Mouse (Mus musculus) heart, postnatal 25 days (tissue): ENCODE measurements around the gene Meioc. TPM values are rescaled to one million over a fixed set of nuclear protein-coding genes. Genes with fewer than 3 reads are reported as not detected.
"Not testable (repeated sequence)": the region's sequence is repeated elsewhere in the genome, so short reads cannot be mapped to it uniquely, and the experiment has no call there.

ENCODE experiments used
- DNase-seq: peaks from one replicate; pipeline ENCODE4 v3.0.0; 2022; ENCODE audit warnings: low spot score
- intact Hi-C: fragments of 180-260 bp; cut with DNase I; formaldehyde crosslinking; loops from one replicate; pipeline ENCODE4 v1.15.1; 2025
- microRNA-seq: library from miRNA; unstranded; fragments of <30 nt; microRNA quantifications from one replicate; pipeline ENCODE4 v1.2.0, GENCODE M21; 2022
- total RNA-seq, 2 experiments: library from RNA; stranded (reverse); gene quantifications; 2 replicates each; pipeline ENCODE4 v1.2.3; 2021

Gene Meioc
- total RNA-seq, 2 experiments from 2014 or later: not detected

GRCm38 (mm10) chr11:102665151-102665550, 1.6 kb downstream of the Meioc start:
- intact Hi-C loops: no loop called here

GRCm38 (mm10) chr11:102665637-102666435, 2.3 kb downstream of the Meioc start:
- intact Hi-C loops: no loop called here
- no peak for DNase-seq

More at GRCm38 (mm10) chr11:102665151-102665550, 1.6 kb downstream of the Meioc start:
- no peak for DNase-seq

- DNase-seq: no peak
- intact Hi-C loops: no loop called here
Measured at GRCm38 (mm10) chr11:102690162-102690561, 26.6 kb downstream of the Meioc start.

- intact Hi-C loops: no loop called here
- DNase-seq: no peak
Measured at GRCm38 (mm10) chr11:102695289-102695688, 31.8 kb downstream of the Meioc start.

GRCm38 (mm10) chr11:102697338-102698017, 34.0 kb downstream of the Meioc start, which contains the start of gene Ccdc43:
TSS of gene Ccdc43 (minus strand) at chr11:102697782.
- DNase-seq: peak; percentile 74
- intact Hi-C loops: no loop called here

- no peak for DNase-seq
- intact Hi-C loops: no loop called here
Measured at GRCm38 (mm10) chr11:102698018-102698476, 34.5 kb downstream of the Meioc start.

GRCm38 (mm10) chr11:102702206-102702605, 38.7 kb downstream of the Meioc start:
- DNase-seq, intact Hi-C loops: not testable (repeated sequence)

- DNase-seq: no peak
- intact Hi-C loops: no loop called here
Measured at GRCm38 (mm10) chr11:102712411-102712810, 48.9 kb downstream of the Meioc start.

GRCm38 (mm10) chr11:102714578-102714977, 51.1 kb downstream of the Meioc start:
- intact Hi-C loops: not testable (repeated sequence)

GRCm38 (mm10) chr11:102716135-102716534, 52.6 kb downstream of the Meioc start:
- no peak for DNase-seq
- intact Hi-C loops: no loop called here

More at GRCm38 (mm10) chr11:102714578-102714977, 51.1 kb downstream of the Meioc start:
- not testable (repeated sequence) for DNase-seq

GRCm38 (mm10) chr11:102725574-102725973, 62.1 kb downstream of the Meioc start:
- intact Hi-C loops: no loop called here
- DNase-seq: no peak

- peak; percentile 26 for DNase-seq
- intact Hi-C loops: no loop called here
Measured at GRCm38 (mm10) chr11:102728614-102729013, 65.1 kb downstream of the Meioc start.

GRCm38 (mm10) chr11:102729835-102730234, 66.3 kb downstream of the Meioc start:
- intact Hi-C loops: no loop called here
- DNase-seq: no peak

GRCm38 (mm10) chr11:102731366-102731765, 67.8 kb downstream of the Meioc start:
- no peak for DNase-seq
- intact Hi-C loops: no loop called here

Small RNA genes within 50 kb of the gene (microRNA-seq; reads per million reads assigned to microRNA genes)
- not detected for gene Gm22920

Other genes with a start within 250 kb of the Meioc start
- gene Grn, start 233.4 kb upstream of the Meioc start, total RNA-seq: 100 to 1,000 TPM; 101 to 104 TPM
- 1 to 10 TPM; 5.8 to 6.5 TPM for gene Fam171a2, start 216.0 kb upstream of the Meioc start, total RNA-seq
- 1 to 10 TPM; 3.5 to 4.5 TPM for gene Itga2b, start 193.6 kb upstream of the Meioc start, total RNA-seq
- gene Gpatch8, start 107.3 kb upstream of the Meioc start, total RNA-seq: 10 to 100 TPM; 19.3 to 23.2 TPM
- gene Gm11627, start 84.3 kb upstream of the Meioc start, total RNA-seq: 1 to 10 TPM; 2.2 TPM
- 1 to 10 TPM; 4.7 to 5.0 TPM for gene Fzd2, start 59.3 kb upstream of the Meioc start, total RNA-seq
- 10 to 100 TPM; 21.2 to 22.8 TPM for gene Ccdc43, start 34.1 kb downstream of the Meioc start, total RNA-seq
- gene Adam11, start 97.7 kb downstream of the Meioc start, total RNA-seq: 1 to 10 TPM; 3.8 to 4.1 TPM
- 10 to 100 TPM; 27.4 to 29.2 TPM for gene Gjc1, start 156.0 kb downstream of the Meioc start, total RNA-seq
- 10 to 100 TPM; 11.6 to 17.6 TPM for gene Higd1b, start 172.1 kb downstream of the Meioc start, total RNA-seq
- gene Eftud2, start 217.3 kb downstream of the Meioc start, total RNA-seq: 10 to 100 TPM; 34.6 to 36.1 TPM
- not detected for gene Ccdc103, start 217.5 kb downstream of the Meioc start, total RNA-seq
- not detected for gene Fam187a, start 221.5 kb downstream of the Meioc start, total RNA-seq
- gene Gfap, start 237.2 kb downstream of the Meioc start, total RNA-seq: under 1 TPM; 0.13 to 0.31 TPM